Mouse (Mus musculus) G1E (cell line): ENCODE results near the gene Xpnpep1.

Experiments
- CTCF ChIP-seq: IDR thresholded peaks from 2 replicates; pipeline ENCODE4 v1.5.1; 2012; ENCODE audit warnings: low read depth, low read length, inconsistent platforms, mixed read lengths
- TAL1 ChIP-seq: conservative IDR thresholded peaks from 2 replicates; pipeline ENCODE4 v1.6.1; 2012; ENCODE audit warnings: low read depth, low read length, inconsistent platforms, mixed read lengths

DNA sequence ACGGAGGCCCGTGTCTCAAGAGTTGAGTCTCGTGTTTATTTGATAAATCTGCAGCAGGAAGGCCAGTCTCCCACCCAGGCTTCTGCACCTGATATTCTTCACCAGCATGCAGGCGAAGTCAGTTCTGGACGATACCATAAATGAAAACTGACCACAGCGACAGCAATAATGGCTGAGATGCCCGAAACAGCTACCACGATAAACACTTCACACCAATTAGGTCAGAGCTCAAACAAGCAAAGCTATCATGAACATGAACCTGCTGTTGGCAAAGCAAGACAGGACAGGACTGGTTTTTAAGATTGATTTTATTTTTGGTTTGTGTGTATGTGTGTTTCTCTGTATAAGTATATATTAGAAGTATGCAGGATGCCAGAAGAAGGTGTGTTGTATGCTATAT is 42.8 kb upstream of the Xpnpep1 start:
- TF ChIP-seq CTCF (no peak), TAL1 (no peak)
